Mouse (Mus musculus) layer of hippocampus, adult 9-11 months (tissue): Measurements from ENCODE around the gene Arhgap18.
"Not testable (repeated sequence)": the region's sequence is repeated elsewhere in the genome, so short reads cannot be mapped to it uniquely, and the experiment has no call there.

Experiments used
- DNase-seq: peaks from one replicate; pipeline ENCODE4 v3.0.0; 2022

The Arhgap18 gene

GRCm38 (mm10) chr10:26912112-26912797, 159.0 kb downstream of the Arhgap18 start:
- DNase-seq, result peak; percentile 9

- no peak for DNase-seq
Measured at GRCm38 (mm10) chr10:26912807-26913206, 159.6 kb downstream of the Arhgap18 start.

- peak; percentile 42 for DNase-seq
Measured at GRCm38 (mm10) chr10:26919307-26919977, 166.2 kb downstream of the Arhgap18 start.

GRCm38 (mm10) chr10:26920383-26920979, 167.3 kb downstream of the Arhgap18 start:
- DNase-seq, result no peak

GRCm38 (mm10) chr10:26936056-26936455, 182.8 kb downstream of the Arhgap18 start:
- not testable (repeated sequence) for DNase-seq

GRCm38 (mm10) chr10:26938464-26938863, 185.2 kb downstream of the Arhgap18 start:
- not testable (repeated sequence) for DNase-seq

GRCm38 (mm10) chr10:26939549-26939948, 186.3 kb downstream of the Arhgap18 start:
- DNase-seq, result no peak

- no peak for DNase-seq
Measured at GRCm38 (mm10) chr10:26948331-26948730, 195.1 kb downstream of the Arhgap18 start.

GRCm38 (mm10) chr10:26949667-26950066, 196.4 kb downstream of the Arhgap18 start:
- DNase-seq, result no peak

- no peak for DNase-seq
Measured at GRCm38 (mm10) chr10:26950448-26950847, 197.2 kb downstream of the Arhgap18 start.

- no peak for DNase-seq
Measured at GRCm38 (mm10) chr10:26958513-26958912, 205.3 kb downstream of the Arhgap18 start.
